In genomic region chr9:88719073-88719921, GRCm38 (mm10) we compare ENCODE assay signal across 8 mouse cellular contexts. TPM values are rescaled to one million over a fixed set of nuclear protein-coding genes. Genes with fewer than 3 reads are reported as not detected.
DNase-seq lines count a peak whose midpoint lies in the region; ATAC-seq and TF ChIP-seq lines count a peak whose summit lies in the region.
"Not testable (repeated sequence)": the region's sequence is repeated elsewhere in the genome, so short reads cannot be mapped to it uniquely, and the experiment has no call there.

No protein-coding gene starts in this region.

- TF ChIP-seq EP300 in ES-Bruce4 (IDR thresholded peaks at IDR 0.05; ENCODE audit: insufficient read depth, low read depth, low read length): not testable (repeated sequence)

- not testable (repeated sequence) for TF ChIP-seq CTCF in ES-Bruce4 (IDR thresholded peaks at IDR 0.05; ENCODE audit: low read depth, low read length); kidney, adult 2 months (conservative IDR thresholded peaks at IDR 0.05; ENCODE audit: insufficient read depth, insufficient read length, low read depth, low read length); spleen, adult 2 months (IDR thresholded peaks at IDR 0.05; ENCODE audit: extremely low read depth, insufficient read depth, insufficient read length, insufficient replicate concordance)

- DNase-seq in kidney, adult 2 months: peak; percentile 41
- DNase-seq in spleen, adult 2 months (ENCODE audit: low read depth in 1 of 2, low spot score in 2 of 2): not testable (repeated sequence)

- peak overlapping the region; percentile 40 for H3K4me2 ChIP-seq in embryonic facial prominence, embryonic 15.5 days (replicated peaks)
- H3K4me2 ChIP-seq in heart, embryonic 14.5 days (ENCODE audit: low read length): peak overlapping the region; percentile 62
- peak overlapping the region; percentile 31 for H3K4me2 ChIP-seq in limb, embryonic 15.5 days
- peak overlapping the region; percentile 42 for H3K4me2 ChIP-seq in midbrain, embryonic 15.5 days

- not testable (repeated sequence) for H3K9ac ChIP-seq in ES-Bruce4 (ENCODE audit: low read depth, poor library complexity, severe bottlenecking); embryonic facial prominence, embryonic 15.5 days; limb, embryonic 15.5 days
- H3K9ac ChIP-seq in heart, embryonic 14.5 days (ENCODE audit: low read length): peak overlapping the region; percentile 52
- peak overlapping the region; percentile 29; the same call in 1 of the 2 replicates for H3K9ac ChIP-seq in midbrain, embryonic 15.5 days

- H3K36me3 ChIP-seq in ES-Bruce4 (ENCODE audit: control insufficient read depth, insufficient read depth, low read length, poor library complexity, severe bottlenecking); embryonic facial prominence, embryonic 15.5 days; heart, embryonic 14.5 days (ENCODE audit: control insufficient read depth, insufficient read depth, low read length); kidney, adult 2 months (ENCODE audit: control insufficient read depth, insufficient read depth, low read length); limb, embryonic 15.5 days; midbrain, embryonic 15.5 days (replicated peaks); spleen, adult 2 months (ENCODE audit: control insufficient read depth, insufficient read depth, low read length): not testable (repeated sequence)

- not testable (repeated sequence) for H3K27ac ChIP-seq in ES-Bruce4 (ENCODE audit: insufficient read depth, low read length)
- H3K27ac ChIP-seq in embryonic facial prominence, embryonic 15.5 days (replicated peaks): peak overlapping the region; percentile 85
- H3K27ac ChIP-seq in heart, embryonic 14.5 days (replicated peaks in 1 of 2; ENCODE audit: control insufficient read depth in 1 of 2, insufficient read depth in 1 of 2, low read depth in 2 of 2, low read length in 2 of 2): peak overlapping the region; percentile 67 to 91; a peak in 3 of 4 replicates
- peak overlapping the region; percentile 91 for H3K27ac ChIP-seq in kidney, adult 2 months (ENCODE audit: insufficient read depth, low read depth, low read length)
- peak overlapping the region; percentile 82 for H3K27ac ChIP-seq in limb, embryonic 15.5 days
- peak overlapping the region; percentile 79 for H3K27ac ChIP-seq in midbrain, embryonic 15.5 days
- peak overlapping the region; percentile 89 for H3K27ac ChIP-seq in spleen, adult 2 months (ENCODE audit: insufficient read depth, low read length)

- TF ChIP-seq POLR2A in ES-Bruce4 (IDR thresholded peaks at IDR 0.05; ENCODE audit: insufficient read depth, low read length); kidney, adult 2 months (IDR thresholded peaks at IDR 0.05; ENCODE audit: low read depth, low read length); spleen, adult 2 months (IDR thresholded peaks at IDR 0.05; ENCODE audit: low read depth, low read length): not testable (repeated sequence)

- WGBS in embryonic facial prominence, embryonic 15.5 days: 14% methylated on average over 15 of the region's 46 CpGs
- 10% methylated on average over 15 of the region's 46 CpGs for WGBS in heart, embryonic 14.5 days
- 5% methylated on average over 21 of the region's 46 CpGs for WGBS in kidney, adult 2 months
- 6% methylated on average over 17 of the region's 46 CpGs for WGBS in limb, embryonic 15.5 days
- WGBS in midbrain, embryonic 15.5 days: 8% methylated on average over 13 of the region's 46 CpGs
- WGBS in spleen, adult 2 months: 8% methylated on average over 18 of the region's 46 CpGs

- H3K9me3 ChIP-seq in ES-Bruce4 (replicated peaks; ENCODE audit: control insufficient read depth, insufficient read depth, low read length, poor library complexity, severe bottlenecking); embryonic facial prominence, embryonic 15.5 days (replicated peaks); heart, embryonic 14.5 days (ENCODE audit: control insufficient read depth, low read length); limb, embryonic 15.5 days; midbrain, embryonic 15.5 days: not testable (repeated sequence)

- H3K4me3 ChIP-seq in ES-Bruce4 (ENCODE audit: low read depth, low read length): peak overlapping the region; percentile 32
- peak overlapping the region; percentile 42 for H3K4me3 ChIP-seq in embryonic facial prominence, embryonic 15.5 days (replicated peaks)
- H3K4me3 ChIP-seq in heart, embryonic 14.5 days (ENCODE audit: control insufficient read depth in 1 of 2, insufficient read depth in 1 of 2, low read depth in 1 of 2, low read length in 2 of 2): peak overlapping the region; percentile 36 to 46
- H3K4me3 ChIP-seq in kidney, adult 2 months (ENCODE audit: insufficient read depth, low read depth, low read length): peak overlapping the region; percentile 51
- H3K4me3 ChIP-seq in limb, embryonic 15.5 days: peak overlapping the region; percentile 38
- peak overlapping the region; percentile 37 for H3K4me3 ChIP-seq in midbrain, embryonic 15.5 days
- H3K4me3 ChIP-seq in spleen, adult 2 months (ENCODE audit: extremely low read depth, insufficient read depth, insufficient read length): peak overlapping the region; percentile 55

- not testable (repeated sequence) for H3K27me3 ChIP-seq in ES-Bruce4 (ENCODE audit: control insufficient read depth, insufficient read depth, low read length, poor library complexity, severe bottlenecking); embryonic facial prominence, embryonic 15.5 days; heart, embryonic 14.5 days (ENCODE audit: control insufficient read depth, insufficient read depth, low read length); kidney, adult 2 months (replicated peaks; ENCODE audit: control insufficient read depth, insufficient read depth, low read length); limb, embryonic 15.5 days; midbrain, embryonic 15.5 days (replicated peaks); spleen, adult 2 months (ENCODE audit: control insufficient read depth, insufficient read depth, low read length)

- not testable (repeated sequence) for H3K4me1 ChIP-seq in ES-Bruce4 (ENCODE audit: control insufficient read depth, insufficient read depth, low read length); embryonic facial prominence, embryonic 15.5 days; heart, embryonic 14.5 days (ENCODE audit: control insufficient read depth in 2 of 2, insufficient read depth in 2 of 2, low read length in 2 of 2); kidney, adult 2 months (ENCODE audit: control insufficient read depth, insufficient read depth, low read length); limb, embryonic 15.5 days; midbrain, embryonic 15.5 days; spleen, adult 2 months (ENCODE audit: control insufficient read depth, insufficient read depth, insufficient read length)

- peak; percentile 92 for ATAC-seq in cerebellum, adult (ENCODE audit: insufficient number of reproducible peaks, low FRiP score, low TSS enrichment)
- ATAC-seq in embryonic facial prominence, embryonic 15.5 days (ENCODE audit: insufficient number of reproducible peaks, low FRiP score, low TSS enrichment, low read depth): peak; percentile 91
- ATAC-seq in heart, embryonic 14.5 days (ENCODE audit: insufficient number of reproducible peaks, insufficient read depth, low FRiP score, low read depth): peak; percentile 93
- peak; percentile 91 for ATAC-seq in limb, embryonic 15.5 days (ENCODE audit: insufficient number of reproducible peaks, low FRiP score, low TSS enrichment, low read depth)
- peak; percentile 96 for ATAC-seq in midbrain, embryonic 15.5 days (replicated peaks)

RNA-seq across cellular contexts. Expression of gene Mthfsl, which starts 0.8 kb away (rescaled TPM):
- 6.0 and 10.4 TPM in 2 replicates for polyA plus RNA-seq in ES-Bruce4 (2011; ENCODE audit: insufficient read depth, insufficient read length, low read depth, missing spikeins)
- 34.1 and 40.2 TPM in 2 replicates for polyA plus RNA-seq in embryonic facial prominence, embryonic 15.5 days (2015; fragmentation: Nextera tagmentation; extraction: Ambion mirVana)
- 30.8 and 39.0 TPM in 2 replicates for polyA plus RNA-seq in heart, embryonic 14.5 days (2014; fragmentation: Nextera tagmentation; extraction: Ambion mirVana)
- 38.5 and 49.3 TPM in 2 replicates for polyA plus RNA-seq in kidney, adult 2 months (2012; rRNA removed)
- polyA plus RNA-seq in limb, embryonic 15.5 days (2015; fragmentation: Nextera tagmentation; extraction: Ambion mirVana): 32.1 and 32.4 TPM in 2 replicates
- polyA plus RNA-seq in midbrain, embryonic 15.5 days (2015; fragmentation: Nextera tagmentation; extraction: Ambion mirVana): 36.3 and 42.0 TPM in 2 replicates
- 6.6 and 10.7 TPM in 2 replicates for polyA plus RNA-seq in spleen, adult 2 months (2012; rRNA removed)

RNA-seq across cellular contexts. Expression of gene Bcl2a1d, which starts 12.4 kb away (rescaled TPM):
- not detected in 2 replicates for polyA plus RNA-seq in ES-Bruce4 (2011; ENCODE audit: insufficient read depth, insufficient read length, low read depth, missing spikeins)
- polyA plus RNA-seq in embryonic facial prominence, embryonic 15.5 days (2015; fragmentation: Nextera tagmentation; extraction: Ambion mirVana): not detected in 2 replicates
- 0.39 TPM in 1 of 2 replicates, not detected in the other for polyA plus RNA-seq in heart, embryonic 14.5 days (2014; fragmentation: Nextera tagmentation; extraction: Ambion mirVana)
- polyA plus RNA-seq in kidney, adult 2 months (2012; rRNA removed): 0.86 and 2.5 TPM in 2 replicates
- polyA plus RNA-seq in limb, embryonic 15.5 days (2015; fragmentation: Nextera tagmentation; extraction: Ambion mirVana): 0.30 TPM in 1 of 2 replicates, not detected in the other
- not detected in 2 replicates for polyA plus RNA-seq in midbrain, embryonic 15.5 days (2015; fragmentation: Nextera tagmentation; extraction: Ambion mirVana)
- polyA plus RNA-seq in spleen, adult 2 months (2012; rRNA removed): 8.8 and 13.9 TPM in 2 replicates
